Mouse (Mus musculus) ZHBTc4 (cell line): ENCODE measurements around the gene Dpyd.

Experiments
- DNase-seq: peaks from one replicate; pipeline ENCODE4 v3.0.0-alpha.2; 2011; ENCODE audit warnings: low read depth, low spot score

Dpyd gene

DNA sequence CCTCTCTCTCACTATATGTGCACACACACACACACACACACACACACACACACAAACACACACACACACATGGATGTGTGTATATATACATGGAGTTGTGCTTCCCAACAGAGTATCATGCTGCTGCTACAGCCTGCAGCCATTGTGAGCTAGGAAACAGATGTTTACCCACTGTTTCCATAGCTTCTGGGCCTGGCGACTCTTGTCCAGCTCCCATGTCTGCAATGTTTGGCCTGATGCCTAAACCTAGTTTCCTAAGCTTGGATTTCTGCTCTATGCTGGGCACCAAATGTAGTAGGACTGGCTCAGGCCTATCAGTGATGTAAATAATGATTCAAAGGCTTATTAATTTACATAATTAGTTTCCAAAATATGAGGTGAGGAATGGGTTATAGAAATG, 524.7 kb downstream of the Dpyd start:
- no peak for DNase-seq

- DNase-seq: peak; percentile 93
Measured at GRCm38 (mm10) chr3:119095223-119095886, 533.4 kb downstream of the Dpyd start.

DNA sequence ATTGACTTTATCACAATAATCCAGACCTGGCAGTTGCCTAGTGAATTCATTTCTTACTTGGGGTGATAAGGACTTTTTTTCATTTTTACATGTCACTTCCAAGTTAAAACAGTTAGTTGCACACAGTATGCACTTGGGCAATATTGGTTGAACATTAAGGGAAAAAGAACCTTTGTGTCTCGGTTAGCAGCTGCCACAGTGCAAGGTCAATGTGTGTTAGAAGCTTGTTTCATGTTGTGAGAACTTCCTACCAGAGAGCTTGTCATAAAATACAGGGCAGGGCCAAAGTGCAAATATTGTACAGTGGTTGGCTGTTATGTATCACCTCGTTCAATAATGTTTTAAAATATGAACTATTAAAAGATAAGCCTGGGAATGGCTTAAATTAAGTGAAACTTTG, 564.1 kb downstream of the Dpyd start:
- DNase-seq: no peak

DNA sequence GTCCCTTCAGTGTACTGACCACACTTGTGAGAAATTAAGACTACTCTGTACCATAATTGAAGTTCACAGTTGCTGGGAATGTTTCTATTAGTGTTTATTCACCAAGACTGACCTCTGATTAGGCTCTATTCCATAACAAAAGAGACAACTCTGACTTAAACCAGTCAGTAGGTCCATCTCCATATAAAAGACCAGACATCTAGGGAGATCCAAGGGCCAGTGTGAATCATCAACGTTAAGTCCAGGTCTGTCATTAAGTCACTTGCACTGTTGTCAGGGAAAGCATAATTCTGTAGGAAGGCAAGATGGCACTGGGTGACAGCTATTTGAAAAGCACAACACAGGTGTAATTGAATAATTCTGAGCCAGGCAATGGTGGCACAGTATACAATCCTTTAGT, 566.1 kb downstream of the Dpyd start:
- DNase-seq: peak; percentile 52

DNA sequence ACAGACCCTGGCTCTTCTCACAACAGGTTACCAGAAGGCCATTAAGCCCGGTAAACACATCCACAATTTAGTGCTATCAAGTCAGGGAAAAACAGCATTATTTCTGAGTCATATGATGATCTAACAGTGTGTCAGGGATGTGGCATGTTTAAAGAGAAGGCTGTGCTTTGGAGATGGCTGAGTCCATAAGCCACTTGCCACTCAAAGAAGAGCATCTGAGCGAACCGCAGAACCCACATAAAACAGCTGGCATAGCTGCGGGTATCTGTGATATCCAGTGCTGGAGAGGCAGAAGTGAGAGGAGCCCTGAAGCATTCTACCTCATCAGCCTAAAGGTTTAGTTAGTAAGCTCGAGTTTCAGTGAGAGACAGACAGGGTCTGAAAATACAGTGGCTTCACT, 581.1 kb downstream of the Dpyd start:
- DNase-seq: no peak

GRCm38 (mm10) chr3:119144788-119145187, 582.9 kb downstream of the Dpyd start:
- DNase-seq: no peak

GRCm38 (mm10) chr3:119154604-119155444, 592.9 kb downstream of the Dpyd start:
- peak; percentile 12 for DNase-seq

DNA sequence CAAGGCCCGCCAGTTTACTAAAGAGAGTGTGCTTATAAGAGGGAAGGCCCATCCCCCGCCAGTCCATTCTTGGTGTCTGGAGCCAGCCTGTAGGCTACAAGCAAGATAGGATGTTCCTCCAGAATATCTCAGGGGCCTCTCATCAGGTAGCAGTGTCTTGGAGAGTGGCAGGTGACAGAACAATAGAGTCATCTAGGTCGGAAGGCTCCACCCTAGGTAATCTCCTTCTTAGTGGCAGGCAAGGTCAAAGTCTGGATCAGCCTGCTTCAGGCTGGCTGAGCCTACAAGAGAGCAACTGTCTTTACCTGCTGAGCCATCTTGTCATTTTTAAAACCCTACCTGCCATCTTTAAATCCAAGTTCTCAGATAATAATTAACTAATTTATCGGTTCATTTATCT, 596.7 kb downstream of the Dpyd start:
- DNase-seq: peak; percentile 70

GRCm38 (mm10) chr3:119165691-119166090, 603.8 kb downstream of the Dpyd start:
- DNase-seq: no peak

DNA sequence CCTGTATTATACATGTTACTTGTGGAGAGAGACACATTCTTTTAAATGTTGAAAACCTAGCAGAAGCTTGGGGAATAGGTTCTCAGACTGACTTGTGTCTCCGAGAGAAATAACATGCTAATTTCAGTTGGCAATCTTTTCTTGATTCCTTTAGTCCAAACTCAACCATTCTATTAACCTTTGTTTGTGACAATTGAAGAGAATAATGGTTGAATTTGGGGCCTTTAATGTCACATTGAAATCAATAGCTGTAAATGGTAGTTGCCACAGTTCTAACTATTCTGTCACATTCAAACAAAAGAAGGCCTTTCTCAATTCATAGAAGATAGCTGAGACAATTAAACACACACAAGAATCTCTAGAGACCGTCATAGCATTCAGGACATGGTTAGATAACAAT, 606.2 kb downstream of the Dpyd start:
- no peak for DNase-seq

DNA sequence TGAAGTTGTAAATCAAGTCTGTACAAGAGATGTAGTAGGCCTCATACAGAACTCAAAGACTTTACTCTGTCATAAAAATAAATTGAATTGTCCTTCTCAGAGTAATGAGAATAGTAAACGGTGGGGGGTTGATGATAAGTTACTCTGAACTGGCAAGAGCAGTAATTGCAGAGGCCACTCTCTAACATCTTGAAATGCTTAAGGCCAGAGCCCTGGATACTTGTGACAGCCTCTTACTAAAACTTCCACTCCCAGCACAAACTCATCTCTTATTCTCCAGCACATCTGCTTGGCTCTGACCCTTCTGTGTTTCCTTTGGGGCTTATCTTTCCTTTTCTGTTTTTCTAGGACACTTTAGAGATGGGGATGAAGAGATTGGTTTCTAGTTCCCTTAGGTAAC, 606.7 kb downstream of the Dpyd start:
- no peak for DNase-seq

GRCm38 (mm10) chr3:119183261-119183660, 621.3 kb downstream of the Dpyd start:
- no peak for DNase-seq

GRCm38 (mm10) chr3:119194071-119194470, 632.1 kb downstream of the Dpyd start:
- no peak for DNase-seq

DNA sequence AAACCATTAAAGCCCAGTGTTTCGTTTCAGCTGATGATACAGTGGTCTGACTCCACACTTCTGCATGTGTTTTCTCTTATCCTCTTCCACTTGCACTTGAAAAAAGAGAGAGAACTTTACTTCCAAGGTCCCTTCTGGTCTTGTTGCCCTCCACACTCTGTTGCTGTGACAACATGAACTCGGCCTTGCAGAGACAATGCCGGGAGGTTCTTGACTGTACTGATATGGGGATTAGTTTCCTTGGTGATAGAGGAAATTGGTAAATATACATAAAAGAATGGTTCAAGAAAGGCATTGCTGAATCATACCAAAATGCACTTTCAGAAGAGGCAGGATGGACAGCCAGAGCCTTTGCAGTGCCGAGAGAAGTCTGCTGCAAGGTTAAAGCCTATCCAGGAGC, 633.7 kb downstream of the Dpyd start:
- DNase-seq: no peak

- no peak for DNase-seq
Measured at GRCm38 (mm10) chr3:119220763-119221412, 659.0 kb downstream of the Dpyd start.

- no peak for DNase-seq
Measured at GRCm38 (mm10) chr3:119243181-119243580, 681.3 kb downstream of the Dpyd start.

DNA sequence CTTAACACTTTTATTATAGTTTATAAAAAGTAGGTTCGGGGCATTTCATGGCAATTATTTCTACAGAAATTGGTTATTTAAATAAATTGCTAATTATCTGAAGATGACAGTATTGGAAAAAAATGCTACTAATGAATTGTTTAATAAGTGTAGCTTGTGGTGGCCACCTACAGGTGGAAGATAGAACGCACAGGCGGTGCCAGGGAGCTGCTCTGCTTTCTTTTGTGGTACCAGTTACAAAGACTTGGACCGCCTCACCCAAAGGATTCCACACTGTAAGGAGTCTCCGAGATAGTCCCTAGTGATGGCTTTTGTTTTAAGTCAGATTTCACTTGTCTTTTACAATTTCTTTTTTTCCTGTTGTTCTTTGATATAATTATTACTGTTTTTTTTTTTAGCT, 694.6 kb downstream of the Dpyd start:
- peak; percentile 28 for DNase-seq

- DNase-seq: no peak
Measured at GRCm38 (mm10) chr3:119275241-119275640, 713.3 kb downstream of the Dpyd start.

DNA sequence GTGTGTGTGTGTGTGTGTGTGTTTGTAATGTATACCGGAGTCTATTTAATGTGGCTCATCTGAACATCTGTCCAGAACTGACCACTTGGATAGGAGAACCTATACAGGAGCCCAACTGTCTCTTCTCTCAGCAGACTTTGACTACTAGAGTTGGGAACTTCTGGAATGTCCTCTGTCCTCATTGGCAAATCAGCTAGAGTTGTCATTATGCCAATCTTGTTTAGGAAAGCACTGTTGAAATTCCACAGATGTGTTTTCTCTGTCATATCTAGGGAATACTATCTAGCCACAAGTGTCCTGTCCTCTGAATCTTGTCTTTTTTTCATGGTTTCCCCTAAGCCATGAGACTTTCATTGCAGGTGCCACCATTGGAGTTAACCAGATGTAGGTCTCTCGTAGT, 718.7 kb downstream of the Dpyd start:
- no peak for DNase-seq

DNA sequence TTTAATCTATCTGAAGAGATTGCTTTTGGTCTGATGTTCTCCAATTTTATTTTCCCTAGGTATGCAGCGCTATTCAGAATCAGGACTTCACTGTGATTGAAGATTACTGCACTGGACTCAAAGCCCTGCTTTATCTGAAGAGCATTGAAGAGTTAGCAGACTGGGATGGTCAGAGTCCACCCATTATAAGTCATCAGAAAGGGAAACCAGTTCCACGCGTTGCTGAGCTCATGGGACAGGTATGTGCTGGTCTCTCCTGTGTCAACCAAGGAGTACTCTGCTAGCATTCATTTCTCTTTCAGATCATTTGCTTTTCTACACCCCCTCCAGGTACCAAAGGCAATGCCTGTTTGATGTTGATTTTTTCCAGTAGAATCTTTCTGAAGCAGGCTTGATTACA, 752.8 kb downstream of the Dpyd start:
- no peak for DNase-seq

- DNase-seq: no peak
Measured at GRCm38 (mm10) chr3:119329063-119329462, 767.1 kb downstream of the Dpyd start.
